Mouse (Mus musculus) forebrain, postnatal 0 days (tissue): ENCODE measurements around the gene Fhod1. TPM values are rescaled to one million over a fixed set of nuclear protein-coding genes. Genes with fewer than 3 reads are reported as not detected.

Experiments
- ATAC-seq: fragments of 200-750 bp; cut with Nextera tagmentation; 2 replicates; pipeline ENCODE4 v1.8.0; 2017; ENCODE audit warnings: mild to moderate bottlenecking, moderate library complexity
- DNase-seq: peaks from one replicate; pipeline ENCODE4 v3.0.0-alpha.2; 2015
- H3K27ac ChIP-seq: fragments of 300-500 bp; sonication (generic); 2 replicates; pipeline ENCODE4 v1.5.1; 2014; ENCODE audit warnings: low read depth, mild to moderate bottlenecking, antibody characterized with exemption, low read length, moderate library complexity, mixed read lengths
- H3K27me3 ChIP-seq: fragments of 300-500 bp; sonication (generic); 2 replicates; pipeline ENCODE4 v1.6.1; 2014; ENCODE audit warnings: mild to moderate bottlenecking, low read length, mixed read lengths; ENCODE audit not compliant: insufficient read depth
- H3K36me3 ChIP-seq: fragments of 300-500 bp; sonication (generic); 2 replicates; pipeline ENCODE4 v1.6.1; 2014; ENCODE audit warnings: mild to moderate bottlenecking, moderate library complexity; ENCODE audit not compliant: insufficient read depth
- H3K4me1 ChIP-seq: fragments of 300-500 bp; sonication (generic); 2 replicates; pipeline ENCODE4 v1.6.1; 2014; ENCODE audit warnings: antibody characterized with exemption; ENCODE audit not compliant: insufficient read depth
- H3K4me2 ChIP-seq: fragments of 300-500 bp; sonication (generic); 2 replicates; pipeline ENCODE4 v1.6.1; 2014; ENCODE audit warnings: low read depth, mild to moderate bottlenecking, moderate library complexity
- H3K4me3 ChIP-seq: fragments of 300-500 bp; sonication (generic); 2 replicates; pipeline ENCODE4 v1.5.1; 2014; ENCODE audit warnings: low read depth, low read length, mixed read lengths
- H3K9ac ChIP-seq: fragments of 300-500 bp; sonication (generic); 2 replicates; pipeline ENCODE4 v1.6.1; 2014; ENCODE audit warnings: mild to moderate bottlenecking
- H3K9me3 ChIP-seq: fragments of 300-500 bp; sonication (generic); 2 replicates; pipeline ENCODE4 v1.6.1; 2016; ENCODE audit warnings: low read length
- CTCF ChIP-seq: sonication (generic); IDR thresholded peaks from 2 replicates; pipeline ENCODE4 v1.5.1; 2016; ENCODE audit warnings: antibody characterized with exemption, control low read depth, low read depth
- WGBS: fragments of 180-500 bp; shearing (Covaris S2); extraction: QIAGEN DNeasy Blood & Tissue Kit; methylation state at CpG from one replicate; pipeline ENCODE4 v1.1.7; 2014; 5-methylcytosine and 5-hydroxymethylcytosine counted together
- polyA plus RNA-seq: library from polyadenylated mRNA; unstranded; fragments of >200 nt; fragmentation: Nextera tagmentation; extraction: Ambion mirVana; gene quantifications from 2 replicates; pipeline ENCODE4 v1.2.1, GENCODE M21; 2015
- total RNA-seq: library from RNA; depleted of rRNA; stranded (reverse); fragments of >200 nt; gene quantifications from 2 replicates; pipeline ENCODE4 v1.2.3, GENCODE M21; 2014

The Fhod1 gene
- total and polyA plus RNA-seq, 2 experiments from 2014 or later = 0.30 to 1.4 TPM

GRCm38 (mm10) chr8:105342768-105343167, 5.0 kb downstream of the Fhod1 start:
- no peak overlapping the region for H3K9ac ChIP-seq
- ATAC-seq (no peak), DNase-seq (no peak)
- no peaks in the 10 kb centered on the region for H3K36me3 ChIP-seq
- H3K4me1 ChIP-seq = peaks cover 4% of the 10 kb centered on the region; the same call in 1 of the 2 replicates
- no peaks in the 10 kb centered on the region for H3K9me3 ChIP-seq
- no peak overlapping the region for H3K4me3 ChIP-seq
- no peak overlapping the region for H3K27ac ChIP-seq
- H3K4me2 ChIP-seq = no peak overlapping the region
- TF ChIP-seq CTCF = no peak
- WGBS = 79% methylated on average over 4 of the region's 4 CpGs
- H3K27me3 ChIP-seq = no peaks in the 10 kb centered on the region; the same call in 1 of the 2 replicates

- ATAC-seq (no peak; the same call in 1 of the 2 replicates), DNase-seq (peak; percentile 41)
- Histone ChIP-seq H3K9me3 (no peaks in the 10 kb centered on the region), H3K36me3 (no peaks in the 10 kb centered on the region), H3K27me3 (no peaks in the 10 kb centered on the region), H3K4me3 (no peak overlapping the region), H3K9ac (no peak overlapping the region), H3K27ac (no peak overlapping the region), H3K4me2 (no peak overlapping the region), H3K4me1 (no peaks in the 10 kb centered on the region)
- 31% methylated on average over 8 of the region's 8 CpGs for WGBS
- no peak for TF ChIP-seq CTCF
Observed at GRCm38 (mm10) chr8:105341399-105341798, 6.4 kb downstream of the Fhod1 start.

GRCm38 (mm10) chr8:105339886-105340635, 7.7 kb downstream of the Fhod1 start:
- Histone ChIP-seq H3K27me3 (no peaks in the 10 kb centered on the region), H3K4me1 (no peaks in the 10 kb centered on the region), H3K9ac (no peak overlapping the region), H3K4me2 (no peak overlapping the region), H3K9me3 (no peaks in the 10 kb centered on the region), H3K27ac (no peak overlapping the region), H3K4me3 (no peak overlapping the region), H3K36me3 (peaks cover under 1% of the 10 kb centered on the region; the same call in 1 of the 2 replicates)
- WGBS = 84% methylated on average over 6 of the region's 6 CpGs
- DNase-seq = no peak
- ATAC-seq = no peak
- TF ChIP-seq CTCF = no peak

GRCm38 (mm10) chr8:105338992-105339391, 8.8 kb downstream of the Fhod1 start:
- no peaks in the 10 kb centered on the region for H3K27me3 ChIP-seq
- H3K27ac ChIP-seq = no peak overlapping the region
- H3K4me3 ChIP-seq = no peak overlapping the region
- peaks cover 8% of the 10 kb centered on the region for H3K36me3 ChIP-seq
- no peaks in the 10 kb centered on the region for H3K4me1 ChIP-seq
- DNase-seq (no peak), ATAC-seq (no peak)
- 68% methylated on average over 4 of the region's 4 CpGs for WGBS
- H3K9me3 ChIP-seq = no peaks in the 10 kb centered on the region
- H3K9ac ChIP-seq = no peak overlapping the region
- no peak overlapping the region for H3K4me2 ChIP-seq
- no peak for TF ChIP-seq CTCF

GRCm38 (mm10) chr8:105336373-105337130, 11.2 kb downstream of the Fhod1 start:
- no peak for DNase-seq
- no peak overlapping the region for H3K4me3 ChIP-seq
- no peak for TF ChIP-seq CTCF

GRCm38 (mm10) chr8:105332523-105332922, 15.2 kb downstream of the Fhod1 start:
- Histone ChIP-seq H3K27ac (no peak overlapping the region), H3K4me1 (0 out of 2 replicates have a peak, but pooled peaks cover under 1% of the 10 kb centered on the region), H3K9me3 (no peaks in the 10 kb centered on the region), H3K4me2 (no peak overlapping the region), H3K4me3 (no peak overlapping the region), H3K36me3 (peaks cover 47% of the 10 kb centered on the region), H3K27me3 (no peaks in the 10 kb centered on the region), H3K9ac (no peak overlapping the region)
- 71% methylated on average over 2 of the region's 2 CpGs for WGBS
- no peak for ATAC-seq
- no peak for DNase-seq
- no peak for TF ChIP-seq CTCF

More at GRCm38 (mm10) chr8:105336373-105337130, 11.2 kb downstream of the Fhod1 start:
- Histone ChIP-seq H3K9ac (no peak overlapping the region), H3K36me3 (peaks cover 13% of the 10 kb centered on the region), H3K4me1 (no peaks in the 10 kb centered on the region), H3K27ac (no peak overlapping the region), H3K27me3 (no peaks in the 10 kb centered on the region), H3K9me3 (no peaks in the 10 kb centered on the region), H3K4me2 (no peak overlapping the region)
- 52% methylated on average over 32 of the region's 32 CpGs for WGBS
- peak; percentile 38 for ATAC-seq

GRCm38 (mm10) chr8:105331931-105332330, 15.8 kb downstream of the Fhod1 start:
- no peak for DNase-seq
- peaks cover 47% of the 10 kb centered on the region for H3K36me3 ChIP-seq

More at GRCm38 (mm10) chr8:105331931-105332330, 15.8 kb downstream of the Fhod1 start:
- H3K27me3 ChIP-seq = no peaks in the 10 kb centered on the region
- no peak for TF ChIP-seq CTCF
- WGBS = 96% methylated on average over 9 of the region's 9 CpGs
- no peak overlapping the region for H3K4me3 ChIP-seq
- H3K9me3 ChIP-seq = no peaks in the 10 kb centered on the region
- no peak overlapping the region for H3K4me2 ChIP-seq
- no peak overlapping the region for H3K27ac ChIP-seq
- H3K4me1 ChIP-seq = peaks cover 6% of the 10 kb centered on the region; the same call in 1 of the 2 replicates
- ATAC-seq = no peak
- H3K9ac ChIP-seq = no peak overlapping the region
